Mouse (Mus musculus): ENCODE results near the gene Hlf. TPM values are rescaled to one million over a fixed set of nuclear protein-coding genes. Genes with fewer than 3 reads are reported as not detected.

Gene Hlf
- total RNA-seq, 2 experiments from 2014 or later, result 112 to 117 TPM

DNA sequence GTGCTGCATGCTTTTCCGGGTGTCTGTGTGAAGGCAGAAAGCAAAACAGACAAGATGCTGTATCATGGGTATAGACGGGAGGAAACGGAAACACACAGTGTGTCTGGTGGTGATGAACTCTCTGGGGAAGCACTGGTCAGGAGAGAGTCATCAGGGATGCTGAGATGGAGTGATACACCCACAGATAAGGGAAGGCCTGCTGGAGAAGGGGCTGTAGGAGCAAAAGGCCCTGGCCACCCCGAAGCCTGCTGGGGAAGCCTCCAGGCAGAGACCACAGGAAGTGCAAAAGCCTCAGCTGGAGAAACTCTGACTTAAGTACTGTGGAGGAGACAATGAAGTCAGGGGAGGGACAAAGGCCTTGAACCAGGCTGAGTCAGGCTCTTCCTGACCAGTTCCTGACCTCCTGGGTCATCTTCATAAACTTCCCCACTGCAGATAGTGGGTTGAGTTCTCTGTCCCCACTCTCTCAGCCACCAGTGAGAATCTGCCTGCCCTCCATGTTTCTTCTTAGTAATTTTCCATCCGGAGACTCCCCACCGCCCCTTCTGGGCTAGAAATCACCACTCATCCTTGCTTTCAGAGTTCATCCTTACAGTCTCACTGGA is 104.0 kb downstream of the Hlf start:
- DNase-seq (ENCODE audit: low spot score in 2 of 2), result no peak
- intact Hi-C loops (cut with DNase I), result no loop called here

Other genes with a start within 250 kb of the Hlf start
- gene Gm45716, start 203.2 kb downstream of the Hlf start, total RNA-seq (2021), result 1 to 10 TPM; 4.0 to 4.8 TPM
- 100 to 1,000 TPM; 227 to 240 TPM for gene Mmd, start 141.4 kb downstream of the Hlf start, total RNA-seq (2021)
- gene Stxbp4, start 247.2 kb upstream of the Hlf start, total RNA-seq (2021), result 10 to 100 TPM; 11.2 to 12.2 TPM
- gene Cox11, start 247.3 kb upstream of the Hlf start, total RNA-seq (2021), result 10 to 100 TPM; 30.3 to 35.0 TPM

All from left cerebral cortex, postnatal 25 days (tissue).